Mouse (Mus musculus): ENCODE results near the gene Cpne5.

Cpne5 gene

DNA sequence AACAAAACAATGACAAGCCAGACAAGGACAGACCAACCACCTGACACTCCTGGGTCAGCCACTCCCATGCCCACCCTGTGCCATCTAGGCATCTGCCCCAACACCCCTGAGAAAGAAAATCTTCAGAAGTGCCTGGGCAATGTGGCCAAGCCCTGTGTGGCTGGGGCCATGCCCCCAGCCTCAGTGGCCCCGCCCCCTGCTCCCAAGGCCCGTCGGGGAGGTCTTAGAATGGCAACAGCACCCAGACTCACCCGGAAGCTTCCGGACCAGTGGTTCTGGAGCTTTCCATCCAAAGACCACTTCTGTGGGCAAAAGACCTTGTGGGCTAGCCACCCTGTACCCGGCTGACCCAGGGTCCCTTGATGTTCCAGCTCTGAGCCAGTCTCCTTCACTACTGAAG is 35.4 kb downstream of the Cpne5 start:
- DNase-seq, result no peak

DNA sequence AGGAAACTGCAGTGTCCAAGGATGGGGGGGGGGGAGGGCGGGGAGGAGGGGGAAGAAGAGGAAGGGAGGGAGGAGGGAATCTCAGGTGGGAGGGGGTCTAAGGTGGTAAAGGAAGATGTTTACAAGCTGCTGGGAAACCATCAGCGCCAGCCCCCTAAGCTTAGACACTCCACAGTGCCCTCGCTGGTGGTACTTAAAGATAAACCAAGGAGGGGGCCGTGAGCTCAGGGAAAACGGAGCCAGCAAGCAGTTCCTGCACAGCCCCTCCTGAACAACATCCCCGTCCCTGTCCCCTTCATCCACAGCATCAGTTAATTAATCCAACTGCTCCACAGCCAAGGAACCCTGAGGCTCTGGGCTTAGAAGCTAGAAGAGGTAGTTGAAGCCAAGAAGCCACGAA is 38.1 kb downstream of the Cpne5 start:
- no peak for DNase-seq

DNA sequence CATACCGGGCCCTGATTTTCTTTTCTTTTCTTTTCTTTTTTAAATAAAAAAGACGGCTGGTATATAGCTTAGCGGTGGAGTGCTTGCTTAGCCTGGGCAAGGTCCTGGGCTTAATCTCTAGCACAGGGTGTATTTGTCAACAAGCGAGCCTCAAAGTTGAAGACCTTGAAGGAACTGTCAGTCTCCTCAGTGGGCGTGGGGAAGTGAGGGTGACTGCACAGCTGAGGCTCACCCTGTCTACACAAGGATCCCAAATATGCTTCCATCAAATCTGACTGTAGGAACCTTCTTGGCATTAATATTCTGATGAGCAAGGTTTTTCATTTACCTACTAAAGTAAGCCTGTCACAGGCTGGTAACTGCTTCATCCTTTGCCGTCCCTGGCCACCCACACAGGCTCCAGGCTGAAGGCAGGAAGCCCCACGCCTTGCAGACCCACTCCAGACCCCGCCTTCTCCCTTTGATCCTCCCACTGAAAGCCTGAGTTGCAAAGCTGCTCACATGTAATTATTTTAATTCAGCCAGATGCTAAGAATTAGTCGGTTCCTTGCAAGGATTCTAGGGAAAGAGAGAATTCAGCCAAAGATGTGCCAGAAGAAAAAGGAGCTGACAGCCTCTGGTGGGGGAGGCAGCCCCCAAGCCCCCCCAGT is 38.7 kb downstream of the Cpne5 start:
- no peak for DNase-seq

DNA sequence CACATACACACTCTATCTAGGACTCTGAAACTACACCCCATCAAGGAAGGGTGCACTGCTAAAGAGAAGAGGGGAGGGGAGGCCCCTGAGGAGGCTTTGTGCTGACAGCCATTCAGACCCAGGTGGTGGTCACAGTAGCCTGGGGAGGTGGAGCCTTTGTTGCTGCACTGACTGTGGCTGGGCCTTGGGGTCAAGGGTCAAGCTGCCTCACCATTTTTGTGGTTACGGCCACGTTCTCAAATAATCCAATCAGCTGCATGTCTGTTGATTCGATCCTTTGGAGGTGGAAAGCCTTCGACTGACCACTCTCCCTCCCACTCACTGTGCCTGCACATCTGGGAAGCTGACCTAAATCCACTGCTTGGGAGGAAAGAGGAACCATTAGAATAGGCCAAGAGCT is 42.4 kb downstream of the Cpne5 start:
- DNase-seq, result no peak

DNA sequence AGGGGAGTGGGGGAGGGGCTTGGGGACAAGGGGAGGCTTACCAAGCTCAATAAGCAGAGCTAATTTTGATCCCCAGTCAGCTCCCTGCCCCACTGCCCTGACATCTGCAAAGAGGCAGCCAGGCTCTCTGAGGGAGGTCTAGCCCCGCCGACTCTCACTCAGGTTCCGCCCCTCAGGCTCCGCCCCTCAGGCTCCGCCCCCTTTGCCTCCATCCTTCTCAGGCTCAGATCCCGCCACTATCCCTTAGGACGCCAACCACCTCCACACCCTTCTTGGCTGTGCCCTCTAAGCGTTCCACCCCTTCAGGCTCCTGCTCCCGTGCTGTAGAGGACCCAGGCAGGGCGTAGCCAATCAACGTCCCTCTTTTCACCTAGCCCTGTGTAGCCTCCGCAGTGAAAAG is 49.0 kb downstream of the Cpne5 start:
- DNase-seq, result no peak

GRCm38 (mm10) chr17:29186989-29187859 is 50.7 kb downstream of the Cpne5 start:
- no peak for DNase-seq

GRCm38 (mm10) chr17:29185376-29186046 is 52.5 kb downstream of the Cpne5 start:
- DNase-seq, result no peak

- no peak for DNase-seq
These were observed 54.8 kb downstream of the Cpne5 start for GRCm38 (mm10) chr17:29183162-29183561.

DNA sequence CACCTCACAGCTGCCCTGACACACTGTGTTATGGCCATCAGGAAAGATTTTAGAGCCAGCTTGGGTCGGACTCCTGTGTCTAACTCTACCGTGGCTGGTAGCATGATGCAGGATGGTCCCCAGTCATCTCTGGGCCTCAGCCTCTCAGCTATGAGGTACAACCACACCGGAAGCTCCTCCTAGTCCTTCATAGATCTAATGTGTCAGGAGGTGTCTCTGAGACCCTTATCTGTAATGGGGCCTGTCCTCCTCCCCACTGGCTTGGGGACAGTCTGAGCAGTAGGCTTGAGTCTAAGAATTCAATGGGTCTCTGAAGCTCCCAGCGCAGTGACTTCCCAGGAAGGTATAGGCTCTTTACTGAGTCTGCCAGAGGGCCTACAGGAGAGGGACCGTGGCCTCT is 56.2 kb downstream of the Cpne5 start:
- DNase-seq, result no peak

DNA sequence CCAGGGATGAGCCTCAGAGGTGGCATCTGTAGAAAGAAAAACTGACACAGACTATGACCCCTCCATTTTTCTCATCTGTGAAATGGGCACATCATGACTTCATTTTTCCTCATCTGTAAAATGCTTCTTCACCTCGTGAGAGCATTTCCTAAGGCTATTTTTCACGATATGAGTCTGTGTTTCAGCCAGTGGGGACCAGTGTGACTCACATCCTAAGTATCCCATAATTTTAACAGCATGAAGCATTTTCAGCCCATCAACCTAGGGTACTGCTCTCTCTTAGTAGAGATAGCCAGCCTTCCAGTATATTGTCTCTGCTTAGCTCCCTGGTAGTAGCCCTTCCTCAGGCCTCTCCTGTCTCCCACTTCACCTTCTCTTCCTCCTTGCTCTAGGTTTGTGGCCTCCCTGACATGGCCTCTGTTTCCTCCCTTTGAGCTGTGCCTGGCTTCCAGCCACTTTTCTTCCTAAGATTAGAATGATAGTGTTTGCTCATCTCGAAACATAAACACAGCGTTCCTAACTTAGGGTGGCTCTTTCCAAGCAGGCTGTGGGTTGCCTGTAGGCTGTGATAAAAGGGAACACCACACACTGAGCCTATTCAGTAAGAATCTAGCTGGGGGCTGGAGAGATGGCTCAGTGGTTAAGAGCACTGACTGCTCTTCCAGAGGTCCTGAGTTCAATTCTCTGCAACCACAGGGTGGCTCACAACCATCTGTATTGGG is 57.4 kb downstream of the Cpne5 start:
- DNase-seq, result no peak

GRCm38 (mm10) chr17:29179917-29180316 is 58.0 kb downstream of the Cpne5 start:
- no peak for DNase-seq

- no peak for DNase-seq
These were observed 59.4 kb downstream of the Cpne5 start for GRCm38 (mm10) chr17:29178503-29179059.

DNA sequence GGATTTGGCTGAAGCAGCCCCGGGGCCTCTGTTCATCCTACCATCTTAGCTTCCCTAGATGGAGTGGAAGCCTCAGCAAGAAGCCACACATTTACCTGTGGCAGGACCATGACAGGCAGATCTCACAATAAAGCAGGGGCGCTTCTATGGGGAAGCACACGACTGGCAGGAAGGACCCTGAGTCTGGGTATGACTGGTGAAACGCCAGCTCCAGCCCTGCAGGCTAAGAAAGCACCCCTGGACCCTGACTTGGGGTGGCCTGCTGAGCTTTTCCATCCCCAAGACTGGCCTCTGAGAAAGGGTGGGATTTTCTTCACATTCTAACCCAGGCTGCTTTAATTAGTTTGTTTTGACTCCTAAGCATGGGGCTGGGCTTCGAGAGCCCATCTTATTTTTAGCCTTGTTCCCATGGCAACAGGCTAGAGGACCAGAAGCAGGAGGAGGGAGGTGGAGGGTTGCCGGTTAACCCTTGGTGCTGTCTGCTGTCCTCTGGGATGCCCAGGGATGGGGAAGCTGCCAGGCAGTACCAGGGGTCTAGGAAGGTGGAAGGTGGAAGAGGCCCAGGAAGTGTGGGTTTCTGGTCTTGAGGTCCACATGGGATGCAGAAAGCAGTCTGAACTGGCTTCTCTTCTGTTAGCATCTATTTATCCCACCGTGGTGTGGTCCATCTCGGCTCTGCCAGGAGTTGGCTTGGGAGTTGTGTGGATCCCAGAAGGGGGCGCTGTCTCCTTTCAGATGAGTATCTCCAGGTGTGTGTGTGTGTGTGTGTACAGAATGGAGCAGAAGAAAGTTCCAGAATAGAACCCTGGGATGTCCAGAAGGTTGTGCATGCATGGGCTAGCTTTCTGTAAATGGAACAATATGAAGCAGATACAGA is 61.3 kb downstream of the Cpne5 start:
- DNase-seq, result peak; percentile 71

- no peak for DNase-seq
These were observed 62.3 kb downstream of the Cpne5 start for GRCm38 (mm10) chr17:29175693-29176092.

- no peak for DNase-seq
These were observed 64.8 kb downstream of the Cpne5 start for GRCm38 (mm10) chr17:29173165-29173564.

DNA sequence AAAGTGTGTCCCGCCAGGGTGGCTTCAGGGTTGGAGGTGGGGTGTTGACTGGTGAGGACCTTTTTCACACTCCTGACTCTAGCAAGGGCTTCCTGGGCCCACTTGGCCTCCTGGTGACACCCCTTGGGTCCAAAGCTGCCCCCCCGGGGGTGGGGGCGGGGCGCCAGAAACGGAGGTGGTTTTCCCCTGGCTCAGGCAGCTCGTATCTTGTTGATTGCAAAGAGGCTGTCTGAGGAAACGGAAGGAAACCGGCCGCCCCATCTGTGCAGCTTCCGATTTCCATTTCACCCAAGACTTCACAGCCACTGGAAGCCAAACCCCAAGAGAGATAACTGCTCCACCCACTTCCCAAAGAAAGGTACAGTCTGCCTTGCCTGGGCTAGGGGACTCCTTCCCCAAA is 65.9 kb downstream of the Cpne5 start:
- DNase-seq, result no peak

GRCm38 (mm10) chr17:29171001-29171772 is 66.8 kb downstream of the Cpne5 start:
- DNase-seq, result peak; percentile 90

DNA sequence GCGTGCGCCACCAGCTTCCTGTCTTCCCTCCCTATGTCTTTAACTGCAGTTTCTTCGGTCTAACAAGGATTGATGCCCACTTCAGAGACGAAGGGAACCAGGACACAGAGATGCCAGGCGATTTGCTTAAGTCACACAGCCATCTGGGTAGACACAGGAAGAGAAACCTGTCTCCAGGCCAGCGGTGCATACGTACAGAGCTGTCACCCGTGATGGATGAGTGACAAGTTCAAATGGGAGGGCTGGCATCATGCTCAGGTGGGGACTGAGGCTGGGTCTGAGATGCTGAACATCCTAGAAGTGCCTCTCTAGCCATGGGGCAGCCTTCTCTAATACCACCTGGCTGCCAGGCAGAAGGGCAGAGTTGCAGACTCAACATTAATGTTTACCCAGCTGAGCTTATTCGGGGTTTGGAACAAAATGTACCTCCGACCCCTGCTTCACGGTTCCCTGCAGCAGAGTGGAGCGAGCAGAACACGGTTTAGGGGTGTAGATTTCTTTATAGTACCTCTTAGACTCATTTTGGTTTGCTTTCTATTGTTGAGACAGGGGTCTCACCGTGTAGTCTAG is 67.5 kb downstream of the Cpne5 start:
- DNase-seq, result peak; percentile 64

DNA sequence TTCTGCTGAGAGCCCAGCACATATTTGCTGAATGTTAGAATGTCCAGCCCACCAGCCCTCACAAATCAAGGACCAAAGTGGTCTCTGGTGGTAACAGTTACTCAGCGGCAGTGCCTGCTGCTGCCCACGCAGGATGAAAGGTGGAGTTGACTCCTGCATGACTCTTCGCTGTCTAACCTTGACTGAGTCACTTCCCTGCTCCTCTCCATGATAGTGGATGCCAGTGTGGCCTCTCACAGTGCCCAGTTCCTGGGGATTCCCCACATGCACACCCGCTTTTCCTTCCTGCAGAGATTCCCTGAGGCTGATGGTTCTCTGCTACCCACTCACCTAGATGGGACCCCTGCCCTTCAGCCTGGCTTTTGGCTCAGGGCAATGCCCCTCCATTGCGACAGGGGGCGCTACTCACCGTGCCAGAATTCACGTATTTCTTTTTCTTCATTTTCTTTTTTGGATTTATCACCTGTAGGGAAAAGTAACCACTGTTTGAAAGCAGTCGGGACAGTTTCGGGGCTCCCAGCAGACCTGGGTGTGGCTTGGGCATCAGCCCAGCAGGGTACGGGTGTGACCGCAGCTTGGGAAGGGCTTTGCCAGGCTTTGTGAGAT is 68.9 kb downstream of the Cpne5 start:
- DNase-seq, result no peak

DNA sequence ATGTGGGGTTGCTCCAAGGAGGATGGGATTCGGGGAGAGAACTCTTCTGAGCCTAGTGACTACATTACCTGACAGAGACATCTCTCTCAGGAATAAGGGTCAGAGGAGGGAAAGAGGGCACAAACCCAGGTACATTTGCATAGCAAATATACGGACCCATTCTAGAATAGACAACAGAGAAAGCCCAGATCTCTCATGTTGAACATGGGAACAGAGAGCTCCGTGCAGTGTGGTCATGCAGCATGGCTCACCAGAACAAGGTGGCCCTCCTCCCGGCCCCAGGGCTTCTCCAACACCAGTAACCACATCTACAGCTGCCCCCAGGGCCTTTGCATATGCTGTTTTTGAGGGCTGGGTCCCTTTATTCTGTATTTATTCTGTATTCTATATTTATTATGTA is 69.5 kb downstream of the Cpne5 start:
- DNase-seq, result no peak
